In the genomic region with DNA sequence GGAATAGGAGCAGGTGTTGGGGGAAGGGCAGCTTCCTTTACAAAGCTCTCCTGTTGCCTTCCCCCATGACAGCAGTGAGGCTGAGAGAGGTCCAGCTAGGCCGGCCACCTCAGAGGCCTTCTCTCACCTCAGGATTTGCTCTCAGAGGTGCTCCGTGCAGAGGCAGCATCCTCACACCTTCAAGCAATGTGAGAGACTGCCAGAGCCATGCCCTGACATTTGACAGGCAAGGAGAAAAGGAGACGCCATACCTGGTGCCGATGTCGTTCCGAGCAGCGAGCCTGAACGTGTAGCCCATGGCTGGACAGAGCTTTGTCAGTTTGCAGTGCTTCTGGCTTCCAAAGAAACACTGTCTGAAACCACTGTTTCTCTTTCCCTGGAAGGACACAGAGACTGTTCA, we compare ENCODE assay signal across 19 mouse cellular contexts.
DNase-seq lines count a peak whose midpoint lies in the region; ATAC-seq lines count a peak whose summit lies in the region.
"Had no signal": no experiment of that assay in that cellular context is flagged by ENCODE, and none has a peak within 500 bp of the region (broad histone marks: within the 10 kb centered on the region; RNA-seq: fewer than 3 reads in every experiment).

No protein-coding gene starts in this region.

- DNase-seq in heart, adult 11 months = peak; percentile 90
- DNase-seq in heart, adult 18-20 months = no peak
- DNase-seq in midbrain, embryonic 11.5 days (ENCODE audit: low spot score, missing footprints) = peak; percentile 17
- DNase-seq in midbrain, embryonic 14.5 days = no peak
- DNase-seq: adrenal gland, adult 2 months; adrenal gland, adult 8-10 months; adrenal gland, postnatal 10 days; adrenal gland, postnatal 14 days; adrenal gland, postnatal 25 days; adrenal gland, postnatal 36 days; B cell, adult 2 months; cerebellum, adult 11 months; cerebellum, adult 11-12 months; cerebellum, adult 18-20 months had no signal

- no peaks in the 10 kb centered on the region for H3K36me3 ChIP-seq in midbrain, embryonic 11.5 days (ENCODE audit: control insufficient read depth, insufficient read depth, low read length)
- H3K36me3 ChIP-seq in midbrain, embryonic 14.5 days (ENCODE audit: control insufficient read depth, insufficient read depth, low read length) = peaks cover 7% of the 10 kb centered on the region; the same call in 1 of the 2 replicates
- H3K36me3 ChIP-seq: G1E had no signal

- no peak for ATAC-seq in midbrain, embryonic 11.5 days (ENCODE audit: low FRiP score)
- ATAC-seq in midbrain, embryonic 14.5 days (ENCODE audit: low FRiP score, low TSS enrichment) = no peak
- ATAC-seq: activated CD4-positive, CD25-positive, alpha-beta regulatory T cell, adult 4 months; CD4-positive, CD25-positive, alpha-beta regulatory T cell, adult 4 months; Patski had no signal

- no peaks in the 10 kb centered on the region; the same call in 1 of the 2 replicates for H3K9me3 ChIP-seq in midbrain, embryonic 11.5 days (ENCODE audit: control insufficient read depth, low read length)
- no peaks in the 10 kb centered on the region for H3K9me3 ChIP-seq in midbrain, embryonic 14.5 days (ENCODE audit: control insufficient read depth, low read length)
- H3K9me3 ChIP-seq: G1E had no signal

- 93% methylated on average over 8 of the region's 8 CpGs for WGBS in midbrain, embryonic 11.5 days
- 95% methylated on average over 8 of the region's 8 CpGs for WGBS in midbrain, embryonic 14.5 days

- no peak overlapping the region for H3K4me3 ChIP-seq in midbrain, embryonic 11.5 days (ENCODE audit: low read depth, low read length)
- no peak overlapping the region for H3K4me3 ChIP-seq in midbrain, embryonic 14.5 days (replicated peaks; ENCODE audit: low read depth, low read length)

- no peaks in the 10 kb centered on the region for H3K4me1 ChIP-seq in midbrain, embryonic 11.5 days (ENCODE audit: control insufficient read depth, insufficient read depth, low read length)
- H3K4me1 ChIP-seq in midbrain, embryonic 14.5 days (ENCODE audit: control insufficient read depth, insufficient read depth, low read length) = no peaks in the 10 kb centered on the region

- no peak overlapping the region for H3K4me2 ChIP-seq in midbrain, embryonic 11.5 days
- H3K4me2 ChIP-seq in midbrain, embryonic 14.5 days (ENCODE audit: low read length) = no peak overlapping the region

- no peak overlapping the region for H3K9ac ChIP-seq in midbrain, embryonic 11.5 days (ENCODE audit: low read length)
- no peak overlapping the region for H3K9ac ChIP-seq in midbrain, embryonic 14.5 days (replicated peaks; ENCODE audit: low read length)

- H3K27me3 ChIP-seq in midbrain, embryonic 11.5 days (ENCODE audit: control insufficient read depth, insufficient read depth, low read length) = no peaks in the 10 kb centered on the region
- H3K27me3 ChIP-seq in midbrain, embryonic 14.5 days (ENCODE audit: control insufficient read depth, insufficient read depth, low read length) = no peaks in the 10 kb centered on the region
- H3K27me3 ChIP-seq: CH12.LX, Patski had no signal

- H3K27ac ChIP-seq in midbrain, embryonic 11.5 days (ENCODE audit: low read depth, low read length) = no peak overlapping the region
- H3K27ac ChIP-seq in midbrain, embryonic 14.5 days (replicated peaks; ENCODE audit: low read depth, low read length) = no peak overlapping the region

Comparison
In these comparisons a context has a peak if more than half of its experiments do, and no peak if none do; other contexts are left out.
1. DNase-seq: peak in heart, adult 11 months (single experiment) and midbrain, embryonic 11.5 days (single experiment); none in heart, adult 18-20 months (0 of 2) and midbrain, embryonic 14.5 days (single experiment).